Mouse (Mus musculus) olfactory bulb, adult 2 months (tissue): Measurements from ENCODE around the gene Anks1. TPM values are rescaled to one million over a fixed set of nuclear protein-coding genes. Genes with fewer than 3 reads are reported as not detected.

Experiments used
- H3K27ac ChIP-seq: fragments of 200-500 bp; 2 replicates; pipeline ENCODE4 v1.5.1; 2012; ENCODE audit warnings: low read depth, low read length; ENCODE audit not compliant: insufficient read depth
- H3K4me1 ChIP-seq: fragments of 200-500 bp; 2 replicates; pipeline ENCODE4 v1.6.1; 2012; ENCODE audit warnings: low read length; ENCODE audit not compliant: control insufficient read depth, insufficient read depth
- H3K4me3 ChIP-seq: fragments of 200-500 bp; 2 replicates; pipeline ENCODE4 v1.5.1; 2012; ENCODE audit warnings: mild to moderate bottlenecking, low read depth, low read length, moderate library complexity; ENCODE audit not compliant: insufficient read depth
- CTCF ChIP-seq: fragments of 200-500 bp; IDR thresholded peaks from 2 replicates; pipeline ENCODE4 v1.5.1; 2012; ENCODE audit warnings: low read depth, mild to moderate bottlenecking, low read length, moderate library complexity; ENCODE audit not compliant: insufficient read depth
- POLR2A ChIP-seq: fragments of 200-500 bp; IDR thresholded peaks from 2 replicates; pipeline ENCODE4 v1.6.1; 2012; ENCODE audit warnings: mild to moderate bottlenecking, low read depth, low read length, moderate library complexity; ENCODE audit not compliant: insufficient read depth
- WGBS: fragments of 180-500 bp; shearing (Covaris S2); methylation state at CpG from one replicate; pipeline ENCODE4 v1.1.7; 2018; 5-methylcytosine and 5-hydroxymethylcytosine counted together
- polyA plus RNA-seq: library from polyadenylated mRNA; stranded (reverse); fragments of >200 nt; gene quantifications from 2 replicates; pipeline ENCODE4 v1.2.4, GENCODE M21; 2012; ENCODE audit warnings: low replicate concordance; ENCODE audit not compliant: missing spikeins, insufficient read depth, insufficient read length

Anks1 gene
- polyA plus RNA-seq, 1 experiment = not detected

DNA sequence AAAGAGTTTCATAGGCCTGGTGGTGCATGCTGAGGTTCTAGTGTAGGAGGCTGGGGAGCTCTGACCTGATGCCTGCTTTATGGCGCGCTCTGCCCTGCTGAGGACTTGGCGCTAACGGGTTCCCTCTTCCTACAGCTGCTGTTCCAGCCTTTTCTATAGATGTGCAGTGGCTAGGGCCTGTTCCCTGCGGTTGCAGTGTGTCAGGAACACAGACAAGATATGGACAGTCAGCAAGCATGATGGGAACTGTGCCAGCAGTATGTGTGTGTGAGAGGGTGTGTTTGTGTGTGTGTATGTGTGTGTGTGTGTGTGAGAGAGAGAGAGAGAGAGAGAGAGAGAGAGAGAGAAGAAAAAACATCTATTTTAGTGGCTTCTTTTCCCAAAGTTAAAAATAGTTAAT is 29.9 kb downstream of the Anks1 start:
- peak overlapping the region; percentile 69; the same call in 1 of the 2 replicates for H3K27ac ChIP-seq
- no peak overlapping the region for H3K4me3 ChIP-seq
- H3K4me1 ChIP-seq = peaks cover 33% of the 10 kb centered on the region
- 44% methylated on average over 5 of the region's 5 CpGs for WGBS
- TF ChIP-seq POLR2A (no peak), CTCF (no peak)

- TF ChIP-seq POLR2A (no peak), CTCF (no peak)
- 48% methylated on average over 4 of the region's 4 CpGs for WGBS
- peak overlapping the region; percentile 31; the same call in 1 of the 2 replicates for H3K27ac ChIP-seq
Measured at GRCm38 (mm10) chr17:27940352-27940751, 31.2 kb downstream of the Anks1 start.

DNA sequence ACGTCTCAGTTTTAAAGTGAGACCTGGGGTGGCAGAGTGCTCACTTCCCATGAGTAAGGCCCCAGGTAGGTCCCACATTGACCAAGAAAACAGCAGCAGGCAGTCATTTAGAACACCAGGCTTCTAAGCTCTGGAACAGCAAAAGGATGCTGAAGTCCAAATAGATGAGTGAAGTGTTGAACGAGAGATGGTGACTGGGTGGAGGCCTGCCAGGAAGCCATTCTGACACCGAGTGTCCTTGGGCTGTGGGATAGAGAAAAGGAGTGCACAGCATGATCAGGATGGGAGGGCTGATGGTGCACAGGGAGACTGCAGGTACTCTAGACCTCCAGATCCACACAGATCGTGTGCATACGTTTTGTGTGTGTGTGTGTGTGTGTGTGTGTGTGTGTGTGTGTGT is 32.1 kb downstream of the Anks1 start:
- Histone ChIP-seq H3K4me1 (peaks cover 35% of the 10 kb centered on the region), H3K27ac (no peak overlapping the region), H3K4me3 (no peak overlapping the region)
- WGBS = 79% methylated on average over 5 of the region's 5 CpGs
- TF ChIP-seq CTCF = no peak
- TF ChIP-seq POLR2A = no peak

More at GRCm38 (mm10) chr17:27940352-27940751, 31.2 kb downstream of the Anks1 start:
- no peak overlapping the region for H3K4me3 ChIP-seq
- H3K4me1 ChIP-seq = peaks cover 31% of the 10 kb centered on the region

DNA sequence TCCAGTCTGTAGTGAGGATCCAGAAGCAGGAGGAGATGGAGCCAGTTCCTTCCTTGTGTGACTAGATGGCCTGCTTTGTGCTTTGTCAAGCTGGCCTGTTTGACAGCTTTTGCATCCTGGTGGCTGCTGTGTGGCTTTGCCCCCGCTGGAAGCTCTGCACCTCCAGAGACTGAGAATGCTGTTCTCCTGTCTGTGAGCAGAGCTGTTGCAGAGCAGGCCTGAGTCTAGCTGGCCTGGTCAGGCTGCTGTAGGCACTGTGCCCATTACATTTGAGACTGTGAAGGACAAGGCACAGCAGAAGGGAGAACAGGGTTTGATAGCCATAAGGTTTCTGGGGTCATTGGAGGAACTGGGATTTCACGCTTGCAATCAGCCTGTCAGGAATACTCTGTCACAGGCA is 32.6 kb downstream of the Anks1 start:
- 82% methylated on average over 2 of the region's 2 CpGs for WGBS
- TF ChIP-seq POLR2A (no peak), CTCF (no peak)
- Histone ChIP-seq H3K4me1 (peaks cover 35% of the 10 kb centered on the region), H3K27ac (no peak overlapping the region), H3K4me3 (no peak overlapping the region)

DNA sequence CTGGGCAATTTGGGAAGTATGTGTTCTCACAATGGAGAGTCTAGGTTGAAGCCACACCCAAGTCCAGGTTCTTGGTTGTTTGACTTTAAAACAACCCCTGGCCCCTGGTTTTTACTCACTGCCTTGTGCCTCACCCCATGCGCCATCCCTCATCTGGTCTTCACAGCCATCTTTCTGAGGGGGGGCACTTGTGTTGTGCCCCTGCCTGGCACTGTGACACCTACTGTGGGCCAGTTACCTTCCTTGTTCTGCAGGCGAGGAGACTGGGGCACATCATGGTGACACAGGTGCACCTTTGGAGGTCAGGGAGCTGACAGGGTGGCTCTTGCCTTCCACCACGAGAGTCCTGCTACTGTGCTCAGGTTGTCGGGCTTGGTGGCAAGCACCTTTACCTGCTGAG is 33.0 kb downstream of the Anks1 start:
- no peak for TF ChIP-seq CTCF
- TF ChIP-seq POLR2A = no peak
- Histone ChIP-seq H3K4me1 (peaks cover 34% of the 10 kb centered on the region), H3K27ac (no peak overlapping the region), H3K4me3 (no peak overlapping the region)
- 94% methylated on average over 4 of the region's 4 CpGs for WGBS

DNA sequence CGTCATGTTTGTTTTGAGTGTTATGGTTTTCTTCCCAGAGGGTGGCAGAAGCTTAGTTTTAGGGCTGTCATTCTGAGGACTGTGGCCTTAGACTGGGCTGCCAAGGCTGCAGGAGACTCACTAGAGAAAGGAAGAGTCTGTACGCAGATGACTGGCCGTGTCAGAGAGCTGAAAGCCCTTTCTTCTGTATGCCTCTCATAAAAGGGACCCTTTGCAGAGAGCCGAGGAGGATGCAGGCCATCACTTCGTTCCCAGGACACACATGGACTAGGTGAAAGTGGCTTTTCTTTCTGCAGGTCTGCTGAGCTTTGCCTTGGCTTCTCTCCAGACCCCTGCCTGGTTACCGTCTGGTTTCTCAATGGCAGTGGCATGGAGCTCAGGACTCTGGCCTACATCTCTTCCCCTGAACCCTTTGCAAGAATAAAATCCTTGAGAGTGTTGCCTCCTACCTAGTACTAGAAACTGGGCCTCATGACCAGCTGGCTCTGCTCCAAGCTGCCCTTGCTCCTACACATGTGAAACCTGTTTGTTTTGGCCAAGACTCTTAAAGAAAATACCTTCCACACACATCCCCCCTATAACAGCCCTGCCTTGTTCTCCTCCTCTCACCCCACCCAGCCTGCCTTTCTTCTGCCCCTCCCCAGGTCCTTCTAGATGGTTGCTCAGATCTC is 36.6 kb downstream of the Anks1 start:
- H3K4me3 ChIP-seq = no peak overlapping the region
- peaks cover 15% of the 10 kb centered on the region for H3K4me1 ChIP-seq
- no peak for TF ChIP-seq CTCF
- no peak overlapping the region for H3K27ac ChIP-seq
- WGBS = 55% methylated on average over 6 of the region's 6 CpGs

DNA sequence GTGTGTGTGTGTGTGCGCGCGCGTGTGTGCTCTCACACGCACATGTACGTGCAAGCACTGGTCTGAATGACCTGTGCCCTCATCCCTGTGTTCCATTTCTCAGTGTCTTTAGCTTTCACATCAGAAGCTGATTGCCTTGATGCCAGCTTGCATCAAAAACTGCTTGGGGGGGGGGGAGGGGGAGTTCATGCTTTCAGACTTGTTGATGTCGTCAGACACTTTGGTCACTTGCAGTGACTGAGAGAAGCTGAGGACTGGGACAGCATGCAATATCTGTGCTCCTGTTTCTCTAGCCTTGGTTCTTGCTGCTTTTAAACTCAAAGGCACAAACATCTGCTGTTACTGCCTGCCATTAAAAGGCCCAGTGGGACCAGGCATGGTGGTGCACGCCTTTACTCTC is 37.3 kb downstream of the Anks1 start:
- H3K27ac ChIP-seq = no peak overlapping the region
- no peak for TF ChIP-seq POLR2A
- no peak for TF ChIP-seq CTCF
- peaks cover 12% of the 10 kb centered on the region for H3K4me1 ChIP-seq
- 84% methylated on average over 8 of the region's 8 CpGs for WGBS
- no peak overlapping the region for H3K4me3 ChIP-seq

- 79% methylated on average over 2 of the region's 2 CpGs for WGBS
Measured at GRCm38 (mm10) chr17:27947155-27947554, 38.0 kb downstream of the Anks1 start.

DNA sequence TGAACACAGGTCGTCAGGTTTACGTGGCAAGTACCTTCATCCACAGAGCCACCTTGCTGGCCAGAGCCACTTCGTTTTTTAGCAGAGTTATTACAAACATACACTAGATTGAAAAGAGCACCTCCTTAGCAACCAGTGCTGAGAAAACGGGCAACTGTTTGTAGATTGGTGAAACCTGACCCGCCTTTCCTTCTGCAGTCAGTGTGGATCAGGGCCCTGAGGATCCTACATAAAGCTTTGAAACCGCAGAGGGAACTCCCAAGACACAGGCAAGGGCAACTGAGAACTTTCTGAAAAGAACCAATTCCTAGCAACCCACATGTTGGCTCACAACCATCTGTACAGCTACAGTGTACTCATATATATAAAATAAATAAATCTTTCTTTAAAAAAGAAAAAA is 44.0 kb downstream of the Anks1 start:
- WGBS = 86% methylated on average over 6 of the region's 6 CpGs
- Histone ChIP-seq H3K4me1 (no peaks in the 10 kb centered on the region), H3K27ac (no peak overlapping the region), H3K4me3 (no peak overlapping the region)
- TF ChIP-seq CTCF (no peak), POLR2A (no peak)

More at GRCm38 (mm10) chr17:27947155-27947554, 38.0 kb downstream of the Anks1 start:
- no peak for TF ChIP-seq CTCF
- no peak for TF ChIP-seq POLR2A
- Histone ChIP-seq H3K4me3 (no peak overlapping the region), H3K27ac (no peak overlapping the region), H3K4me1 (peaks cover 8% of the 10 kb centered on the region; the same call in 1 of the 2 replicates)
